Mouse (Mus musculus) testis, adult 2 months (tissue): ENCODE data around the gene B3galt1.

ENCODE experiments used
- CTCF ChIP-seq: fragments of 200-500 bp; IDR thresholded peaks from 2 replicates; pipeline ENCODE4 v1.5.1; 2012; ENCODE audit warnings: low read depth, mild to moderate bottlenecking, inconsistent platforms, low read length, moderate library complexity; ENCODE audit not compliant: control insufficient read depth, insufficient read depth, insufficient replicate concordance
- POLR2A ChIP-seq: fragments of 200-500 bp; IDR thresholded peaks from 2 replicates; pipeline ENCODE4 v1.6.1; 2012; ENCODE audit warnings: low read depth, mild to moderate bottlenecking, inconsistent platforms, low read length, moderate library complexity; ENCODE audit not compliant: control insufficient read depth

- no peak for TF ChIP-seq CTCF
- TF ChIP-seq POLR2A = no peak
Measured at GRCm38 (mm10) chr2:67627667-67628066, 62.0 kb downstream of the B3galt1 start.
